Mouse (Mus musculus) heart, postnatal 0 days (tissue): ENCODE measurements around the gene Ufc1. TPM values are rescaled to one million over a fixed set of nuclear protein-coding genes. Genes with fewer than 3 reads are reported as not detected.
A peak's percentile ranks its signal among the peaks of the same experiment; 100 is the strongest.

Experiments used
- ATAC-seq: fragments of 200-750 bp; cut with Nextera tagmentation; 2 replicates; pipeline ENCODE4 v1.8.0; 2017; ENCODE audit warnings: low read depth, moderate number of reproducible peaks, moderate library complexity; ENCODE audit not compliant: insufficient read depth
- DNase-seq: peaks from one replicate; pipeline ENCODE4 v3.0.0-alpha.2; 2016; ENCODE audit warnings: low spot score
- H3K27ac ChIP-seq: fragments of 300-500 bp; sonication (generic); 2 replicates; pipeline ENCODE4 v1.5.1; 2014; ENCODE audit warnings: low read depth, mild to moderate bottlenecking
- H3K27me3 ChIP-seq: fragments of 300-500 bp; sonication (generic); 2 replicates; pipeline ENCODE4 v1.6.1; 2014; ENCODE audit warnings: low read length, mixed read lengths; ENCODE audit not compliant: control insufficient read depth, insufficient read depth
- H3K36me3 ChIP-seq: fragments of 300-500 bp; sonication (generic); replicated peaks from 2 replicates; pipeline ENCODE4 v1.6.1; 2014; ENCODE audit warnings: low read length, mixed read lengths; ENCODE audit not compliant: control insufficient read depth, insufficient read depth
- H3K4me1 ChIP-seq: fragments of 300-500 bp; sonication (generic); 2 replicates; pipeline ENCODE4 v1.6.1; 2014; ENCODE audit warnings: antibody characterized with exemption; ENCODE audit not compliant: control insufficient read depth, insufficient read depth
- H3K4me2 ChIP-seq: fragments of 300-500 bp; sonication (generic); 2 replicates; pipeline ENCODE4 v1.6.1; 2014; ENCODE audit warnings: low read depth, mild to moderate bottlenecking, low read length, moderate library complexity
- H3K4me3 ChIP-seq: fragments of 300-500 bp; sonication (generic); 2 replicates; pipeline ENCODE4 v1.5.1; 2014; ENCODE audit warnings: low read depth, low read length
- H3K9ac ChIP-seq: fragments of 300-500 bp; sonication (generic); replicated peaks from 2 replicates; pipeline ENCODE4 v1.6.1; 2014; ENCODE audit warnings: low read depth, low read length, mixed read lengths
- H3K9me3 ChIP-seq: fragments of 300-500 bp; sonication (generic); replicated peaks from 2 replicates; pipeline ENCODE4 v1.6.1; 2016; ENCODE audit warnings: low read length; ENCODE audit not compliant: control insufficient read depth
- CTCF ChIP-seq: IDR thresholded peaks from 2 replicates; pipeline ENCODE4 v1.5.1; 2016; ENCODE audit warnings: antibody characterized with exemption, control low read depth, low read depth
- EP300 ChIP-seq: IDR thresholded peaks from 2 replicates; pipeline ENCODE4 v1.6.1; 2016; ENCODE audit warnings: antibody characterized with exemption, low read depth
- WGBS: fragments of 180-500 bp; shearing (Covaris S2); extraction: QIAGEN DNeasy Blood & Tissue Kit; methylation state at CpG from one replicate; pipeline ENCODE4 v1.1.7; 2014; 5-methylcytosine and 5-hydroxymethylcytosine counted together
- polyA plus RNA-seq: library from polyadenylated mRNA; unstranded; fragments of >200 nt; fragmentation: Nextera tagmentation; extraction: Ambion mirVana; gene quantifications from 2 replicates; pipeline ENCODE4 v1.2.1, GENCODE M21; 2015
- total RNA-seq: library from RNA; depleted of rRNA; stranded (reverse); fragments of >200 nt; gene quantifications from 2 replicates; pipeline ENCODE4 v1.2.3, GENCODE M21; 2014; ENCODE audit warnings: low replicate concordance

Ufc1 gene
- total and polyA plus RNA-seq, 2 experiments from 2014 or later = 109 to 140 TPM

DNA sequence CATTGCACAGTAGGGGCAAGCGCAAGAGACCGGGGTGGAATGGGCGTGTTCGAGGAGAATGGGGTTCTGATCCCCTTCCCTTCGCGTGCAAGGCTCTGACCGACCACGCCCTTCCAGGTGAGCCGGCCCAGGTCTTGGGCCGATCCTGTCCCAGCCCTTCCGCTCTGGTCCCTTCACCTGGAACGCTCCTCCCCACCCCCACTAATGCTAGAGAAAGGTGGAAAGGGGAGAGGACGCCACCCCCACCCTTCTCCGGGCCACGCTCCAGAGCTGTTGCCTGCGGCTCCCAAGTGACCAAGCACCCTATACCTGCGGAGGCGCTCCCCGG, 24.3 kb downstream of the Ufc1 start:
- Histone ChIP-seq H3K9me3 (no peaks in the 10 kb centered on the region), H3K4me1 (peaks cover 12% of the 10 kb centered on the region; the same call in 1 of the 2 replicates), H3K27me3 (no peaks in the 10 kb centered on the region), H3K9ac (peak overlapping the region; percentile 75), H3K27ac (peak overlapping the region; percentile 71), H3K36me3 (peaks cover 31% of the 10 kb centered on the region), H3K4me2 (peak overlapping the region; percentile 98), H3K4me3 (peak overlapping the region; percentile 94)
- ATAC-seq (peak; percentile 49), DNase-seq (no peak)
- 1% methylated on average over 19 of the region's 19 CpGs for WGBS
- no peak for TF ChIP-seq CTCF
- TF ChIP-seq EP300 = no peak

DNA sequence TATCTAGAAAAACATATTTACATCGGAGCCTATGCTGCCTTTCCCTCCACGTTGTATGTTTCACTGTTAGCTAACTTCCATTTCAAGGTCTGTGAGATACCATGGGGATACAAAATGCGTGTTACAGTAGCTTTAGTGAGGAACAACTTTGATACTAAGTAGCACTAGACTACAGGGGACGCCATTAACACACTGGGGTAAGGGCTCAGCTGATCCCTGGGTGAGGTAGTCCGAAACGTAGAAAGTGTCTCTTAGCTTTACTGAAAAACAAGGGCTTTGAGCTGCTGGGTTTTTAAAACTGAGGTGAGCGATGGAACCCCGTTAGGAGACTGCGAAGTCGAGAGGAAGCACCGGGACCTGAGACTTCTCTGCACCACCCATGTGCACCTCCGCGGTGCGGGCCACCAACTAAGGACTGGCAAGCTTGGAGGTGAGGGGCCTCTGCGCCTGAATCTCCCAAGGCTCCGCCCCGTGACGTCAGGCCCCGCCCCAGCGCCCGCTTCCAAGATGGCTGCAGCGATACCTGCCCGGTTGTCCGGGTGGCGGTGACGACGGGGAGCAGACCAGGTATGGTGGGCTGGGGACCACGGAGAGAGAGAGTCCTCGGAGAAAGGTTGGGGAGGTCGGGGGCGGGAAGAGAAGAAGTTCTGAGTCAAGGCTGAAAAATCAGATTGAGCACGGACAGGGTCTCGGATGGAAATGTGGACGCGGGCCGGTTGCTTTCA, 24.8 kb downstream of the Ufc1 start, which contains the start of gene B4galt3:
Gene B4galt3 (plus strand): TSS at position 481 of the 725 bp plus-strand sequence.
- peak within 1 kb of the TSS; percentile 98 for H3K4me2 ChIP-seq
- no peaks in the 10 kb centered on the region for H3K27me3 ChIP-seq
- peaks cover 26% of the 10 kb centered on the region for H3K36me3 ChIP-seq
- peak within 1 kb of the TSS; percentile 94 for H3K4me3 ChIP-seq
- H3K4me1 ChIP-seq = peaks cover 12% of the 10 kb centered on the region; the same call in 1 of the 2 replicates
- H3K9ac ChIP-seq = peak within 1 kb of the TSS; percentile 75
- WGBS = 4% methylated on average over 36 of the region's 36 CpGs
- no peaks in the 10 kb centered on the region for H3K9me3 ChIP-seq
- ATAC-seq = peak; percentile 95
- H3K27ac ChIP-seq = peak within 1 kb of the TSS; percentile 71
- TF ChIP-seq EP300 (no peak), CTCF (no peak)
- DNase-seq = peak; percentile 87

DNA sequence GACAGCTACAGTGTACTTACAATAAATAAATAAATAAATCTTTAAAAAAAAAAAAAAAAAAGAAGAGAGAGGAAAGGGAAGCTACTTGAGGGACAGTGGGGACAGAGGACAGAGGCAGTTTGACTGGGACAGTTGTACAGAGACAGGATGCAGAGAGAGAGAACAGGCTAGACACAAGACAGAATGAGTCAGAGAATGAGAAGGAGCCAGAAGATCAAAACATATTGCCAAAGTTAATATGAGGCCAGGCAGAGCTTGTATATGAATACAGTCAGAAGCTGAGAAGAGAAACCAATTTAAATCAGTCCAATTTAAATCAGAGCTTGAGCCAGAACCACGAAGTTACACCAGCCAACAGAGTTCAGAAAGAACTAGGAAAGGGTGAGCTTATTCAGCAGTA, 26.5 kb downstream of the Ufc1 start:
- peaks cover 10% of the 10 kb centered on the region for H3K36me3 ChIP-seq
- H3K9ac ChIP-seq = no peak overlapping the region
- TF ChIP-seq EP300 (no peak), CTCF (no peak)
- no peaks in the 10 kb centered on the region for H3K9me3 ChIP-seq
- ATAC-seq (no peak), DNase-seq (no peak)
- H3K4me1 ChIP-seq = peaks cover 12% of the 10 kb centered on the region; the same call in 1 of the 2 replicates
- H3K4me2 ChIP-seq = no peak overlapping the region
- 58% methylated on average over 1 of the region's 1 CpGs for WGBS
- no peaks in the 10 kb centered on the region for H3K27me3 ChIP-seq
- no peak overlapping the region for H3K4me3 ChIP-seq
- 0 out of 2 replicates have a peak overlapping the region, but pooled peaks have one; percentile 20 for H3K27ac ChIP-seq

DNA sequence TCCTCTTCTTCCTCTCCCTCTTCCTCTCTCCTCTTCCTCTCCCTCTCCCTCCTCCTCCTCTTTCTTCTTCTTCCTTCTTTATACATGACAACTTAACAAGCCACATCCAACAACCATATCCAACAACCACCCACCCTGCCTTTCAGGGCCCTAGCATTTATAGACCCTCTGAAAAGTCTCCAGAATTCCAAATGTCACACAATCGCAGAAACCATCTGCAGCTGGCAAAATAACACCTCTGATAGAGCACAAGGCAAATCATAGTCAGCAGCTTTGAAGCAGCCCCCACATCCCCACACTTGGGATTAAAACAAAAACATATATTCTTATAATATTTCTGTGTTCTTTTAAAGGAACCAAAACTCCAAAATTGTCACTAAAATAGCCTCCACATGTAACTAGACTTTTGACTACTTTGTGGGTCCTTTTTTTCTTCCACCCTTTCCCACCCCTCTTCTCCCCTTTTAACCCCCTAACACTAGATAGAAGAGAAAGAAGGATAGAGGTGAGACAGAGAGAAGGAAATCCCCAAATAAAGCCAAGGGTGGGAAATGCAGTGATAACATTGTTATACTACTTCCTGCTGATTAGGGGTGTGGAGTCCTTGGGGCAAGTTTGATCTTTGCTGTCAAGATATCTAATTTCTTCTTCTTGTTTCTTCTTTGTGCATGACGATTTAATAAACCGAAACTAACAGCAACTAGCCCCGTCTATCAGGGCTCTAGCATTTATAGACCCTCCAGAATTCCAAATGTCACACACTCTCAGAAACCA, 28.7 kb downstream of the Ufc1 start:
- Histone ChIP-seq H3K9ac (no peak overlapping the region), H3K4me2 (peak overlapping the region; percentile 15; the same call in 1 of the 2 replicates), H3K9me3 (no peaks in the 10 kb centered on the region), H3K36me3 (no peaks in the 10 kb centered on the region), H3K4me3 (no peak overlapping the region), H3K4me1 (peaks cover 19% of the 10 kb centered on the region), H3K27me3 (no peaks in the 10 kb centered on the region), H3K27ac (peak overlapping the region; percentile 20; the same call in 1 of the 2 replicates)
- DNase-seq (no peak), ATAC-seq (no peak)
- 44% methylated on average over 4 of the region's 4 CpGs for WGBS
- no peak for TF ChIP-seq EP300
- no peak for TF ChIP-seq CTCF

DNA sequence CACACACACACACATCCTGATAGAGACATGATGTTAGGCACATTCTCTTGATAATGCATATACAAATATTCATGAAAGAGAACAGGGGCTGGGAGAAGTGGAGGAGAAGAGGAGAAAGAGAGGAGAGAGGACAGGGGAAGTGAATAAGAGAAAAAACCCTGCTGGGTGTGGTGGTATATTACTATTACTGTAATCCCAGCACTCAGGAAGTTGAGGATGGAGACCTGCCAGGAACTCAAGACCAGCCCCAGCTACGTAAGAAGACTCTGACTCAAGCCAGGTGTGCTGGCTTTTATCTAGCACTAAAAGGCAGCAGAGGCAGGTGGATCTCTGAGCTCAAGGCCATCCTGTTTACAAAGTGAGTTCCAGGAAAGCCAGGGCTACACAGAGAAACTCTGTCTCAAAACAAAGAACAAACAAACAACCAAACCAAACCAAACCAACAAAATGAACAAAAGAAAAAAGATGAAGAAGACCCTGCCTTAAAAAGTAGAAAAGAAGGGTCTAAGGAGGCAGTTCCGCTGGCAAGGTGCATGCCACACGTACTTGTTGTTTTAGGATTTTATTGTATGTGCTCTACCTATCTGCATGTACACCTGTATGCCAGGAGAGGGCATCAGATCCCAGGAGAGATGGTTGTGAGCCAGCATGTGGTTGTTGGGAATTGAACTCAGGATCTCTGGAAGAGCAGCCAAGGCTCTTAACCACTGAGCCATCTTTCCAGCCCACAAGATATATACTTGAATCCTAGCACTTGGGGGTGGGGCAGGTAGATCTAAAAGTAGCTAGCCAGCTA, 31.0 kb downstream of the Ufc1 start:
- H3K9ac ChIP-seq = no peak overlapping the region
- ATAC-seq = no peak

More for the DNA sequence above, 31.0 kb downstream of the Ufc1 start:
- no peaks in the 10 kb centered on the region for H3K27me3 ChIP-seq
- WGBS = 65% methylated on average over 3 of the region's 3 CpGs
- H3K36me3 ChIP-seq = no peaks in the 10 kb centered on the region
- TF ChIP-seq EP300 (no peak), CTCF (peak; percentile 30; the same call in 1 of the 2 replicates)
- H3K4me3 ChIP-seq = no peak overlapping the region
- H3K4me1 ChIP-seq = peaks cover 9% of the 10 kb centered on the region
- peak overlapping the region; percentile 64 for H3K4me2 ChIP-seq
- no peaks in the 10 kb centered on the region for H3K9me3 ChIP-seq
- peak overlapping the region; percentile 97 for H3K27ac ChIP-seq
- no peak for DNase-seq
